Mouse (Mus musculus) liver, embryonic 15.5 days (tissue): ENCODE measurements around the gene Nudt9. TPM values are rescaled to one million over a fixed set of nuclear protein-coding genes. Genes with fewer than 3 reads are reported as not detected.

Experiments used
- ATAC-seq: fragments of 200-750 bp; cut with Nextera tagmentation; 2 replicates; pipeline ENCODE4 v1.8.0; 2017; ENCODE audit warnings: moderate number of reproducible peaks, mild to moderate bottlenecking, moderate library complexity; ENCODE audit not compliant: insufficient read depth
- H3K27ac ChIP-seq: fragments of 300-500 bp; sonication (generic); replicated peaks from 2 replicates; pipeline ENCODE4 v1.5.1; 2015; ENCODE audit warnings: mild to moderate bottlenecking, inconsistent platforms
- H3K27me3 ChIP-seq: fragments of 300-500 bp; sonication (generic); 2 replicates; pipeline ENCODE4 v1.6.1; 2015; ENCODE audit warnings: mild to moderate bottlenecking, inconsistent platforms
- H3K36me3 ChIP-seq: fragments of 300-500 bp; sonication (generic); replicated peaks from 2 replicates; pipeline ENCODE4 v1.6.1; 2015; ENCODE audit warnings: moderate library complexity, mild to moderate bottlenecking, inconsistent platforms
- H3K4me1 ChIP-seq: fragments of 300-500 bp; sonication (generic); replicated peaks from 2 replicates; pipeline ENCODE4 v1.6.1; 2015; ENCODE audit warnings: inconsistent platforms
- H3K4me2 ChIP-seq: fragments of 300-500 bp; sonication (generic); 2 replicates; pipeline ENCODE4 v1.6.1; 2015; ENCODE audit warnings: moderate library complexity, mild to moderate bottlenecking, inconsistent platforms
- H3K4me3 ChIP-seq: fragments of 300-500 bp; sonication (generic); replicated peaks from 2 replicates; pipeline ENCODE4 v1.5.1; 2015; ENCODE audit warnings: mild to moderate bottlenecking, inconsistent platforms
- H3K9ac ChIP-seq: fragments of 300-500 bp; sonication (generic); 2 replicates; pipeline ENCODE4 v1.6.1; 2015; ENCODE audit warnings: moderate library complexity, mild to moderate bottlenecking, inconsistent platforms
- H3K9me3 ChIP-seq: fragments of 300-500 bp; sonication (generic); replicated peaks from 2 replicates; pipeline ENCODE4 v1.6.1; 2016; ENCODE audit warnings: inconsistent platforms
- WGBS: fragments of 180-500 bp; shearing (Covaris S2); methylation state at CpG from one replicate; pipeline ENCODE4 v1.1.7; 2015; ENCODE audit warnings: mixed read lengths; ENCODE audit not compliant: insufficient replicate concordance; 5-methylcytosine and 5-hydroxymethylcytosine counted together
- polyA plus RNA-seq: library from polyadenylated mRNA; unstranded; fragments of >200 nt; fragmentation: Nextera tagmentation; extraction: Ambion mirVana; gene quantifications from 2 replicates; pipeline ENCODE4 v1.2.1, GENCODE M21; 2015

Nudt9 gene
- polyA plus RNA-seq, 1 experiment from 2014 or later: 69.6 TPM

GRCm38 (mm10) chr5:104060429-104060828 is 14.3 kb downstream of the Nudt9 start:
- Histone ChIP-seq H3K4me2 (no peak overlapping the region), H3K4me3 (no peak overlapping the region), H3K27ac (peak overlapping the region; percentile 33; the same call in 1 of the 2 replicates), H3K9me3 (no peaks in the 10 kb centered on the region), H3K27me3 (no peaks in the 10 kb centered on the region), H3K4me1 (peaks cover 54% of the 10 kb centered on the region), H3K9ac (no peak overlapping the region), H3K36me3 (peaks cover 74% of the 10 kb centered on the region)
- no peak for ATAC-seq
- WGBS: 86% methylated on average over 5 of the region's 5 CpGs

GRCm38 (mm10) chr5:104061936-104062772 is 16.0 kb downstream of the Nudt9 start:
- ATAC-seq: peak; percentile 69
- Histone ChIP-seq H3K27me3 (no peaks in the 10 kb centered on the region), H3K27ac (peak overlapping the region; percentile 85), H3K9me3 (no peaks in the 10 kb centered on the region), H3K4me1 (peaks cover 38% of the 10 kb centered on the region), H3K9ac (peak overlapping the region; percentile 12), H3K4me3 (no peak overlapping the region), H3K4me2 (peak overlapping the region; percentile 67), H3K36me3 (peaks cover 66% of the 10 kb centered on the region)
- WGBS: 75% methylated on average over 13 of the region's 13 CpGs

- peak; percentile 100 for ATAC-seq
- WGBS: 47% methylated on average over 11 of the region's 11 CpGs
- Histone ChIP-seq H3K27me3 (no peaks in the 10 kb centered on the region), H3K9ac (peak overlapping the region; percentile 50), H3K9me3 (no peaks in the 10 kb centered on the region), H3K36me3 (peaks cover 63% of the 10 kb centered on the region), H3K27ac (peak overlapping the region; percentile 85), H3K4me2 (peak overlapping the region; percentile 67), H3K4me3 (no peak overlapping the region; the same call in 1 of the 2 replicates), H3K4me1 (peaks cover 30% of the 10 kb centered on the region)
Observed at GRCm38 (mm10) chr5:104062773-104063551, 16.9 kb downstream of the Nudt9 start.

DNA sequence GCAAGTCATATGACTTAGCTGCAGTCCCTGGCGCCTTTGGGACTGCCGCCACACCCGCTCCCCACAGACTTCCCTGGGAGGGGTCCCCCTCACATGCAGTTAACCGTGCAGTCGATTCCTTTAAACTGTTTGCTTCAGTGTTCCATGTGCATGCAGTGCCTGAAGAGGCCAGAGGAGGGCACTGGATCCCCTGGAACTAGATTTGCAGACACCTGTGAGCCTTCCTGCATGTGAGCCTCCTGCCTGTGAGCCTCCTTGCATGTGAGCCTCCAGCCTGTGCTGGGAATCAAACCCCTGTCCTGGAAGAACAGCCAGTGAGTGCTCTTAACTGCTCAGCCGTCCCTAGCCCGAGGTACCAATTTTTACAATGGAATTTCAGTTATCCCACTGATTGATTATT is 22.6 kb downstream of the Nudt9 start:
- no peak overlapping the region for H3K27ac ChIP-seq
- no peak overlapping the region for H3K4me2 ChIP-seq
- no peaks in the 10 kb centered on the region for H3K9me3 ChIP-seq
- H3K9ac ChIP-seq: no peak overlapping the region
- H3K4me3 ChIP-seq: no peak overlapping the region
- H3K36me3 ChIP-seq: peaks cover 11% of the 10 kb centered on the region
- WGBS: 69% methylated on average over 7 of the region's 7 CpGs
- ATAC-seq: no peak
- H3K27me3 ChIP-seq: no peaks in the 10 kb centered on the region
- peaks cover 13% of the 10 kb centered on the region for H3K4me1 ChIP-seq

DNA sequence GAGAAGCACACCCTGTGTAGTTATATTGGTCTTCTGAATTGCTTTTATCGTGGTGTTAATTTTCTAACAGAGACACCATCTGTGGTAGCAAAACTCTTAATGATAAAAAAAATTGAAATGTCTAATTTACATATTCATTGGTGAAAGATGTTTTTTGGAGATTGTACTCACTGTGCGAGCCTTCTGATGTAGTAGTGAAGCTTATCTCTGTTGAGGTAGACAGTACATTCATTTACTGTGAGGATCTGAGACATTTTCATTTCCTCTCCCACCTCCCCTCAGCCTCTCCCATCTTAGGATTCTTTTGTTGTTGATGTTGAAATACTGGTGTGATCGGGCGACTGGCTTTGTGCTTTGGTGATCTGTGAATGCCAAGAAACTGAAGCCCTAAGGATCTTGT is 24.9 kb downstream of the Nudt9 start:
- H3K36me3 ChIP-seq: no peaks in the 10 kb centered on the region
- H3K4me1 ChIP-seq: peaks cover 9% of the 10 kb centered on the region; the same call in 1 of the 2 replicates
- no peaks in the 10 kb centered on the region for H3K9me3 ChIP-seq
- H3K4me2 ChIP-seq: no peak overlapping the region
- H3K4me3 ChIP-seq: no peak overlapping the region
- H3K27ac ChIP-seq: no peak overlapping the region
- 36% methylated on average over 4 of the region's 4 CpGs for WGBS
- no peak overlapping the region for H3K9ac ChIP-seq
- no peak for ATAC-seq
- H3K27me3 ChIP-seq: peaks cover 16% of the 10 kb centered on the region

DNA sequence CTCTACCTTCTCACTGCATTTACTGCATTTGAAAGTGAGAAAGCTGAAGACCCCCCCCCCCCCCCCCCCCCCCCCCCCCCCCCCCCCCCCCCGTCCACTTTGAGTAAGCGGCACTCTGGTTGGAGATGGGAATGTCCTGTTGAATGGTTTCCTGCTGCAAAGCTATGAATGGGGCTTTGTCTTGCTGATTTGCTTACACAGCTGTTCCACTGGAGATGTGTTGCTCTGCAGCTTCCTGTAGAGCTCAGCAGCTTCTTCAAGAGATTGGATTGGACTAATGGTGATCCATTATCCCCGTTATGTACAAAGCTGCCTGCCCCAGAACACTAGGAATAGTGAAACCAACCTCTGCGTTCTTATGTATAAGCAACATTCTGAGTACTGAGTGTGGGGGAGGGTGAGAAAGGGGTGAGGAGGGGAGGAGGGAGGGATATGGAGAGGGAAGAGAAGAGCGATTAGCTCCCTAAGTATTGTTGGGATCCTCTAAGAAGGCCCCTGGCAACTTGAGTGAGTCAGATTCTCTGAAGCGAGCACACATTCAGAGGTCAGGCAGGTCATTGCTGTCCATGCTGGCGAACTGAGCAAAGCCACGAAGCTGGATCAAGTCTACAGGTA is 26.3 kb downstream of the Nudt9 start:
- H3K4me2 ChIP-seq: no peak overlapping the region; the same call in 1 of the 2 replicates

DNA sequence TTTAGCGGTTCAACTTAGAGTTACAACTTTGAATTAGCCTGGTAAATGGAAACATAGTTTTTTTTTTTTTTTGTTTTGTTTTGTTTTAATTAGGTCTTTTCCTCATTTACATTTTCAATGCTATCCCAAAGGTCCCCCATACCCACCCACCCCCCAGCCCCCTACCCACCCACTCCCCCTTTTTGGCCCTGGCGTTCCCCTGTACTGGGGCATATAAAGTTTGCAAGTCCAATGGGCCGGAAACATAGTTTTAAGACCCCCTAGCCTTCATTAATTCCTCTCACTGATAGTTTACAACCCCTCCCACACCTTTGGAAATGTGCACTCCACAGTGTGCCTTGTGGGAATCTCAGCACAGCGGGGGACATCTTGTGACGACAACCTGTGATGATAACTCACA is 27.5 kb downstream of the Nudt9 start:
- no peak for ATAC-seq
- Histone ChIP-seq H3K36me3 (no peaks in the 10 kb centered on the region), H3K27ac (no peak overlapping the region), H3K9ac (no peak overlapping the region), H3K9me3 (no peaks in the 10 kb centered on the region), H3K4me1 (peaks cover 9% of the 10 kb centered on the region; the same call in 1 of the 2 replicates), H3K4me2 (no peak overlapping the region), H3K27me3 (peaks cover 34% of the 10 kb centered on the region), H3K4me3 (no peak overlapping the region)
- WGBS: 81% methylated on average over 5 of the region's 5 CpGs

More for the DNA sequence above, 26.3 kb downstream of the Nudt9 start:
- Histone ChIP-seq H3K4me1 (peaks cover 9% of the 10 kb centered on the region; the same call in 1 of the 2 replicates), H3K9me3 (no peaks in the 10 kb centered on the region), H3K36me3 (no peaks in the 10 kb centered on the region), H3K27ac (no peak overlapping the region), H3K27me3 (peaks cover 29% of the 10 kb centered on the region), H3K4me3 (no peak overlapping the region), H3K9ac (no peak overlapping the region)
- 0 out of 2 replicates have a peak, but pooled peaks have one; percentile 22 for ATAC-seq
- 31% methylated on average over 6 of the region's 8 CpGs for WGBS

- Histone ChIP-seq H3K27ac (no peak overlapping the region), H3K4me2 (no peak overlapping the region), H3K4me1 (peaks cover 9% of the 10 kb centered on the region; the same call in 1 of the 2 replicates), H3K36me3 (no peaks in the 10 kb centered on the region), H3K9me3 (no peaks in the 10 kb centered on the region), H3K9ac (no peak overlapping the region), H3K4me3 (no peak overlapping the region), H3K27me3 (peaks cover 37% of the 10 kb centered on the region)
- 23% methylated on average over 12 of the region's 12 CpGs for WGBS
- ATAC-seq: no peak
Observed at GRCm38 (mm10) chr5:104074388-104074787, 28.3 kb downstream of the Nudt9 start.

DNA sequence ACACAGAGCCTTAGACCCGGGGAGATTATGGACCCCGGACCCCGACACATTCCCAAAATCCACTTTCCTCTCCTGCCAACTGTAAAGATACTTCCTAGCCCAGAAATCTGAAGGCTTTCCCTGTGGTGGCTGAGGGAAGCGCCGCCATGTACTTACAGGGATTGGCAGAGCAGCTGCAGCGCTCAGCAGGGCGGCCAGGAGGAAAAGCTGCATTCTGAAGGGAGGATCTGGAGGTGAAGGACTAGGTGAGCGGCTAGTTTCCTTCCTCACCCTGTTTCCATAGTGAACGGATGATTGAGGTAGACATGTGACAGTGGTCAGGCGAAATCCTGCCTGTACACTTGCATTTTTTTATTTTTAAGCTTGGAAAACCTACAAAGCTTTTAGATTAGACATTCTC is 30.3 kb downstream of the Nudt9 start:
- Histone ChIP-seq H3K4me2 (no peak overlapping the region), H3K9ac (no peak overlapping the region), H3K27me3 (peaks cover 43% of the 10 kb centered on the region), H3K27ac (no peak overlapping the region), H3K4me1 (peaks cover 6% of the 10 kb centered on the region; the same call in 1 of the 2 replicates), H3K9me3 (no peaks in the 10 kb centered on the region), H3K36me3 (no peaks in the 10 kb centered on the region), H3K4me3 (no peak overlapping the region)
- ATAC-seq: no peak
- 26% methylated on average over 10 of the region's 10 CpGs for WGBS

GRCm38 (mm10) chr5:104077508-104077907 is 31.4 kb downstream of the Nudt9 start, which contains the start of gene Gm17660:
Gene Gm17660, minus strand, starts transcription at chr5:104077608.
- no peak within 1 kb of the TSS for H3K4me3 ChIP-seq
- H3K9ac ChIP-seq: no peak within 1 kb of the TSS
- no peaks in the 10 kb centered on the region for H3K36me3 ChIP-seq
- 68% methylated on average over 7 of the region's 7 CpGs for WGBS
- H3K27ac ChIP-seq: no peak within 1 kb of the TSS
- ATAC-seq: no peak
- no peak within 1 kb of the TSS for H3K4me2 ChIP-seq
- H3K27me3 ChIP-seq: peaks cover 43% of the 10 kb centered on the region
- H3K9me3 ChIP-seq: no peaks in the 10 kb centered on the region
- H3K4me1 ChIP-seq: peaks cover 1% of the 10 kb centered on the region; the same call in 1 of the 2 replicates
